Mouse (Mus musculus) limb, embryonic 12.5 days (tissue): ENCODE data around the gene Dpy19l3. TPM values are rescaled to one million over a fixed set of nuclear protein-coding genes. Genes with fewer than 3 reads are reported as not detected.

Experiments
- polyA plus RNA-seq: library from polyadenylated mRNA; unstranded; fragments of >200 nt; fragmentation: Nextera tagmentation; extraction: Ambion mirVana; gene quantifications from 2 replicates; pipeline ENCODE4 v1.2.1, GENCODE M21; 2016

Dpy19l3 gene
- polyA plus RNA-seq, 1 experiment from 2014 or later = 39.2 TPM

Other genes starting within 250 kb of the Dpy19l3 start
- gene Tdrd12, start 216.7 kb downstream of the Dpy19l3 start, polyA plus RNA-seq = 0.59 and 0.68 TPM in 2 replicates
- 33.0 and 37.5 TPM in 2 replicates for gene Nudt19, start 198.2 kb downstream of the Dpy19l3 start, polyA plus RNA-seq
- gene Rgs9bp, start 168.9 kb downstream of the Dpy19l3 start, polyA plus RNA-seq = 0.19 and 0.28 TPM in 2 replicates
- 41.6 and 44.9 TPM in 2 replicates for gene Ankrd27, start 168.2 kb downstream of the Dpy19l3 start, polyA plus RNA-seq
- gene Pdcd5, start 106.9 kb downstream of the Dpy19l3 start, polyA plus RNA-seq = 327 and 339 TPM in 2 replicates
- gene Zfp507, start 48.5 kb upstream of the Dpy19l3 start, polyA plus RNA-seq = 27.1 and 27.4 TPM in 2 replicates